In the genomic region with DNA sequence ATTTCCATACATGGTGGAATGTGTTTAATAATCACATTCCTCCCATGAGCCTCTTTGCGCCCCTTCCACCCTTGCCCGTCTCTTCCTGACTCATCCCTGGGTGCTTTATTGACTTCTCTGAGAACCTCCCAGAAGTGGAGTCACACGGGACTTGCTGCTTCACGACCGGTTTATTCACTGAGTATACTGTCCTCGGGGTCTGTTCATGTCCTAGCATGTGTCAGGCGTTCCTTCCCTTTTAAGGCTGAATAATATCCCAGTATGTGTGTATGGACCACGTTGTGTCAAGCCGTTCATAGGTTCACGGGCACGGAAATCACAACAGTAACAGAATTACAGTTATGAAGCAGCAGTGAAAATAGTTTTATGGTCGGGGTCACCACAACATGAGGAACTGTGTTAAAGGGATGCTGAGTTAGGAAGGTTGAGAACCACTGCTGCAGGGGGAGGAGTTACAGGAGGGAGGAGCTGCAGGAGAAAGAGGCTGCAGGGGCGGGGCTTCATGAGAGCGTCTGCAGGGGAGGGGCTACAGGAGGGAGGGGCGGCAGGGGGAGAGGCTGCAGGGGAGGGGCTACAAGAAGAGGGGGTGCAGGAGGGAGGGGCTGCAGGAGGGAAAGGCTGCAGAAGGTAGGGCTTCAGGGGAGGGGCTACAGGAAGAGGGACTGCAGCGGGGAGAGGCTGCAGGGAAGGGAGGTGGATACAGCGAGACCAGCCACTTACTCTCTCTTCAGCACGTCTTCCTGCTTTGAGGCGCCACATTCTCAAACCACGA, we compare ENCODE assay signal across 8 mouse cellular contexts. TPM values are rescaled to one million over a fixed set of nuclear protein-coding genes. Genes with fewer than 3 reads are reported as not detected.
A peak's percentile ranks its signal among the peaks of the same experiment; 100 is the strongest.
DNase-seq lines count a peak whose midpoint lies in the region; ATAC-seq lines count a peak whose summit lies in the region.

No protein-coding gene starts in this region.

- DNase-seq in left cerebral cortex, postnatal 4 days, result peak; percentile 65
- no peak for DNase-seq in left cerebral cortex, adult 8-10 months (ENCODE audit: low spot score in 2 of 2)
- DNase-seq in embryo, embryonic 9.5 days (ENCODE audit: extremely low spot score), result peak; percentile 85
- peak; percentile 89 for DNase-seq in lung, postnatal 36 days
- peak; percentile 16 for DNase-seq in retina, postnatal 7 days (ENCODE audit: low read depth, low spot score)
- DNase-seq in yolk sac, embryonic 10.5 days (ENCODE audit: low spot score), result peak; percentile 88

- intact Hi-C loops in left cerebral cortex, postnatal 4 days (cut with DNase I), result no loop called here

- no peaks in the 10 kb centered on the region for H3K9me3 ChIP-seq in heart, embryonic 13.5 days
- H3K9me3 ChIP-seq in kidney, embryonic 16.5 days (ENCODE audit: low read length), result no peaks in the 10 kb centered on the region

- H3K4me2 ChIP-seq in heart, embryonic 13.5 days, result peak overlapping the region; percentile 57
- peak overlapping the region; percentile 45 for H3K4me2 ChIP-seq in kidney, embryonic 16.5 days (replicated peaks; ENCODE audit: low read depth, low read length)

- H3K4me3 ChIP-seq in heart, embryonic 13.5 days, result peak overlapping the region; percentile 27
- H3K4me3 ChIP-seq in kidney, embryonic 16.5 days (ENCODE audit: low read length), result peak overlapping the region; percentile 13

- peaks cover 19% of the 10 kb centered on the region; the same call in 1 of the 2 replicates for H3K27me3 ChIP-seq in heart, embryonic 13.5 days (replicated peaks)
- H3K27me3 ChIP-seq in kidney, embryonic 16.5 days (ENCODE audit: insufficient read depth, low read length), result 0 out of 2 replicates have a peak, but pooled peaks cover 3% of the 10 kb centered on the region

- H3K9ac ChIP-seq in heart, embryonic 13.5 days, result peak overlapping the region; percentile 5; the same call in 1 of the 2 replicates
- H3K9ac ChIP-seq in kidney, embryonic 16.5 days (replicated peaks; ENCODE audit: low read length), result no peak overlapping the region

- WGBS in heart, embryonic 13.5 days, result 26% methylated on average over 19 of the region's 20 CpGs
- WGBS in kidney, embryonic 16.5 days, result 20% methylated on average over 20 of the region's 20 CpGs

- H3K4me1 ChIP-seq in heart, embryonic 13.5 days, result peaks cover 23% of the 10 kb centered on the region
- H3K4me1 ChIP-seq in kidney, embryonic 16.5 days (ENCODE audit: insufficient read depth, low read length), result peaks cover 26% of the 10 kb centered on the region

- 0 out of 2 replicates have a peak, but pooled peaks have one; percentile 33 for ATAC-seq in heart, embryonic 13.5 days (ENCODE audit: extremely low read depth, insufficient number of reproducible peaks, low FRiP score, low TSS enrichment)
- ATAC-seq in kidney, embryonic 16.5 days (ENCODE audit: low FRiP score, low TSS enrichment), result no peak; the same call in 1 of the 2 replicates

- H3K36me3 ChIP-seq in heart, embryonic 13.5 days, result no peaks in the 10 kb centered on the region
- no peaks in the 10 kb centered on the region for H3K36me3 ChIP-seq in kidney, embryonic 16.5 days (ENCODE audit: insufficient read depth, low read length)

- H3K27ac ChIP-seq in heart, embryonic 13.5 days (replicated peaks), result no peak overlapping the region; the same call in 1 of the 2 replicates
- peak overlapping the region; percentile 38; the same call in 1 of the 2 replicates for H3K27ac ChIP-seq in kidney, embryonic 16.5 days (ENCODE audit: low read length)

RNA-seq across cellular contexts. Expression of gene Plekhg6, which starts 41.6 kb away (rescaled TPM):
- not detected for total RNA-seq in left cerebral cortex, postnatal 4 days (2021)
- under 1 TPM; 0.28 to 0.71 (median 0.40) TPM for total RNA-seq in left cerebral cortex, adult 8-10 months (2022)
- polyA plus RNA-seq in heart, embryonic 13.5 days (2015; fragmentation: Nextera tagmentation; extraction: Ambion mirVana), result 0.10 and 0.11 TPM in 2 replicates
- polyA plus RNA-seq in kidney, embryonic 16.5 days (2015; fragmentation: Nextera tagmentation; extraction: Ambion mirVana), result 4.9 and 6.0 TPM in 2 replicates

Comparison
In these comparisons a context has a peak if more than half of its experiments do, and no peak if none do; other contexts are left out.
1. DNase-seq: peak in left cerebral cortex, postnatal 4 days (single experiment), embryo, embryonic 9.5 days (single experiment), lung, postnatal 36 days (single experiment), retina, postnatal 7 days (single experiment) and yolk sac, embryonic 10.5 days (single experiment); none in left cerebral cortex, adult 8-10 months (0 of 2).